Mouse (Mus musculus) retina, adult 2 months (tissue): ENCODE results near the gene Atat1.
"Not testable (repeated sequence)": the region's sequence is repeated elsewhere in the genome, so short reads cannot be mapped to it uniquely, and the experiment has no call there.

ENCODE experiments used
- DNase-seq: peaks from one replicate; pipeline ENCODE4 v3.0.0-alpha.2; 2012; ENCODE audit warnings: low read depth, low spot score

Atat1 gene

DNA sequence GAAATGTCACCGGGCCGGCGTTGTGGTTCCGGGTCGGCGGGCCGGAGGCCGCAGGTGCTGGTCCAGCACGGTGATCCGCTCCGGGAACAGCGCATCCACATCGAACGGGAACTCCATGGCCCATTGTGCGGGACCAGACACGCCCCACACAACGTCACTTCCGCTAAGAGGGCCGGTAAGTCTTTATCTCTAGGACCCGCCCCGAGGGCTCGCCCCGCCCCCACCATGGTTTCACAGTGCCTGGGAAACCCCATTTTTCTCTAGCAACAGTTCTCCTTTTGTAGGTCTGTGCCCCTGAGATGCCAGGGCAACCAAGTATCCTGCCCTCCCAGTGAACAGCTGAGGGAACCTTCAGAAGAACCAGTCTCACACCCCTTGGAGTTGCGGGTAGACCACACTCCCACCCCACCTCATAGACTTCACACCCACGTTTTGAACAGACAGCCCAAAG lies at the start of gene Atat1:
Atat1 (minus strand) TSS at position 157 of the 451 bp plus-strand sequence.
- peak; percentile 78 for DNase-seq

DNA sequence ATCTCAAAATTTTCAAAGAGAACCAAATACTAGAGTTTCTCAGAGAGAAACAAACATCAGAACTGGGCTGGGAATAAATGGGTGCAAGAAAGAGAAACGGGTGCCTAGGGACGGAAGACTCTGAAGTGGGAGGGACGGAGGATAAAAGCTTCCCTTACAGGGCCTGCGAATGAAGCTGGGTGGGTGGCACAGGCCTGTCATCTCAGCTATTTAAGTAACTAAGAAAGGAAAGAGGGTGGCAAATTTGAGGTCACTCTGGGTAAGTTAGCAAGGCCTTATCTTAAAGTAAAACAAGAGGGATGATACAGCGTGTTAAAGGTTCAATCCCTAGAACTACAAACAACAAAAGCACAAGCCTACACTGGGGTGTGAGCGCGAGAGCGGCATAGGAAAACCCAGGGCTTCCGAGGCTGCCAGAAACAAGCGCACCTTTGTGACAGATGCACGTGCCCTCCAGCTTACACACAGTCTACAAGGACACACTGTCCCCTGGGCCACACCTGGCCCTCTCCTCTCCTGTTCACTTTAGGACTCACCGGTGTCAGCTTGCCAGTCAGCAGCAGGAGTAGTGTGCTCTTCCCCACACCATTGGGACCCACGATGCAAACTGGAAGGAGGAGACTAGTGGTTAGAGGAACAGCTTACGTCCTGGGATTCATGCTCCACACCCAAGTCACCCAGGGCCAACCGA lies 48.8 kb upstream of the Atat1 start:
- no peak for DNase-seq

DNA sequence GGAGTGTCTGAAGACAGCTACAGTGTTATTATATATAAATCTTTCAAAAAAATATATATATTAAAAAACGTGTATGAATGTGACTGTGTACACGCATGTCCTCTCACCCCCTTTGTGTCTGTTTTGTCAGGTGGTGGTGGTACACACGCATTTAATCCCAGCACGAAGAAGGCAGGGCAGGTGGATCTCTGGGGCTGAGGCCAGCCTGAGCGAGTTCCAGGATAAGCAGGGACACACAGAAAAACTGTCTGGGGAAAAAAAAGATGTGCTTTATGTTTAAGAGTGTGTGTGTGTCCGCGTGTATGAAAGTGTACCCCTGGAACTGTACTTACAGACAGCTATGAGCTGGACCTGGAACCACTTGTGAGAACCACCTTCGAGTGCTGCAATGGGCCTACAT lies 44.8 kb upstream of the Atat1 start:
- no peak for DNase-seq

DNA sequence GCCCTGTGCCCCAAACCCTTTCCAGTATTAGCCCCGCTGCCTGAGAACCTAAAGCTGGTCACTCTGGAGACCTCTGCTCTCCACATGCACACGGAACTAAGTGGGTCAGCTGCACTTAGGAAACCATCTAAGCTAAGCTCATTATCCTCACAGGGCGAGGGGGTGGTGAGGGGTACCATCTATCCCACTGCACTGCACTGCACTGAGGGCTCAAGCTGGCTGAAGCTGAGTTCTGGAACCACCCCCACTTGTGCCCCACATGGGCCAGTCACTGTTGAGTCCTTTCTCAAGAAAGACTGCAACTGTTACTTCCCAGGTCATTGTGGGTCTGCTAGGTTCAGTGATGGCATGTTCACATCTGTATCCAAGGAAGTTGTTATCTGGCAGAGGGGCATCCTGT lies 42.7 kb upstream of the Atat1 start:
- not testable (repeated sequence) for DNase-seq

DNA sequence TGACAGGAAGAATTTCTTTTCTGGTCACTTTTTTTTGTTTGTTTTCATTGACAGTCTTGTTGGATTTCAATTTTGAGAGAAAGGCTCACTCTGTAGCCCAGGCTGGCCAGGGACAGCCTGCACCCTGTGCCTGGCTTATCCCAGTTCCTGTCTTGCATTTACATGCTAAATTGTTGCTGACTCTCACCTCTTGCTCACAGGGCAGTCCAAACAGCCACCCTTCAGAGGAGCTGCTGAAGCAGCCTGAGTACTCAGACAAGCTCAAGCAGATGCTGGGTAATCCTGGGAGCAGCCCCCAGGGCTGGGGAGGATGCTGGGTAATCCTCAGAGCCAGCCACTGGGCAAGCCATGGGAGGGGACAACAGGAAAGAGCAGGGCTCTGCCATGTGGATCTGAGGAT lies 41.1 kb upstream of the Atat1 start:
- not testable (repeated sequence) for DNase-seq

DNA sequence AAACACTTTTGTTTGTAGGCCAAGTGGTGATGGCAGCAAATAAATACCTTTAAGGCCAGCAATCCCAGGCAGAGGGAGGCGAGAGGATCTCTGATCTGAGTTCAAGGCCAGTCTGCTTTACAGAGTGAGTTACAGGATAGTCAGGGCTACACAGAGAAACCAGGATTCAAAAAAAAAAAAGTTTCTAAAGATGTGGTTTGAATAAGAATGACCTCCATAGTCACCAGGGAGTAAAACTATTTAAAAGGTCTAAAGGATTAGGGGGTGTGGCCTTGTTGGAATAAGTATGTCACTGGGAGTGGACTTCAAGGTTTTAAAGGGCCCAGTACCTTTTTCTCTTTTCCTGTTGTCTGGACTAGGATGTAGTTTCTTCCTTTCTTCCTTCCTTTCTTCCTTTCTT lies 30.1 kb upstream of the Atat1 start:
- no peak for DNase-seq

DNA sequence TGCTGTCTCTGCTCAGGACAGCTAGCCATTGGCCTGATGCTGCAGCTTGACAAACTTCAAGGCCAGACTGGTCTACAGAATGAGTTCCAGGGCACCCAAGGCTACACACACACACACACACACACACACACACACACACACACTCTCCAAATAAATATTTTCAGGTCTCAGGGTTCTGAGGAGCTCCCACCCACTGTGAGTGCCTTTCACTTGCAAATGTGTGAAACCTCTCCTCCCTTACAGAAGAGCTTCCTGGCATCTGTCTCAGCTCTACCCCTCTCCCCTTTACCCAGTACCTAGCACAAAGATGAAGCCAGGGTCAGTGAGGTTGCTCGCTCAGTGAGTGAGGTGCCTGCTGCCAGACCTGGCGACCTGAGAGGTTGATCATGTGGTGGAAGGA lies 29.2 kb upstream of the Atat1 start:
- DNase-seq = no peak

DNA sequence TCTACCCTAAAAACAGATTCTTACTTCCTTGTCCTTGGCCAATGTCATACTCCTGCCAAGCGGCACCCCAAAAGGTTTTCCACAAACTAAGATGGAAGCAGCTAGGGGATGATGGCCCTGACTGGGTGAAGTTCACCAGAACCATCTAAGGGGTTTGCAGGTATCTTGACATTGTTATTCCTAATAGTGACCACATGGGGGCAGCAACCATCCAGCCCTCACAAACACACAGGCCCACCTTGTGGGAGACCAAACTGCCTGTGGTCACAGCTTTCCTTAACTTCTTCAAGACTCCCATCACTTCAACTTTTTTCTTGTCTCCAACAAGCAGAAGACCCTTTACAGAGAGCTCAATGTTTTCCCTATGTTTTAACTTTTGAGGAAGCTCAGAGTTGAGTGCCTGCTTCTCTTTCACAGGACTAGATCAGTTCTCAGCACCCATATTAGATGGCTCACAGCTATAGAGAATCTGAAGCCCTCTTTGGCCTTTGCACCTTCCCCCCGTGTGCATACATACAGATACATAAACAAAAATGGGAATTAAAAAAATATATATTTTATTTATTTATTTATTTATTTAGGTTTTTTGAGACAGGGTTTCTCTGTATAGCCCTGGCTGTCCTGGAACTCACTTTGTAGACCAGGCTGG lies 27.9 kb upstream of the Atat1 start:
- DNase-seq = no peak

DNA sequence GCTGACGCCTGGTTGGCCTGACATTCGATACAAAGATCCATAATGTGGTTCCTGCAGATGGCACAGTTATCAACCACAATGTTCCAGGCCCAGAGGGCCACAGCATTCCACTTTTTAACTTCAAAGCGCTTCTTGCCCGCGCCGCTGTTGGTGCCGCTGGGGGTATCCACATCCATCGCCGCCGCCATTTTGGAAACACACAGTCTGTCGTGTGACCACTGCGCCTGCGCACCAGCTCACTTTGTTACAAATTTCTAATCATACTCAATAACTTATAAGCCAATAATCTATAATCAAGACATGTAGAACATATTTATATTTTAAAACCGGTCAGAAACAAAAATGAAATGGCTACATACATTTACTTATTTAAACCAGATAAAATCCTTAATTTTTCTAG lies 25.9 kb upstream of the Atat1 start:
- not testable (repeated sequence) for DNase-seq

DNA sequence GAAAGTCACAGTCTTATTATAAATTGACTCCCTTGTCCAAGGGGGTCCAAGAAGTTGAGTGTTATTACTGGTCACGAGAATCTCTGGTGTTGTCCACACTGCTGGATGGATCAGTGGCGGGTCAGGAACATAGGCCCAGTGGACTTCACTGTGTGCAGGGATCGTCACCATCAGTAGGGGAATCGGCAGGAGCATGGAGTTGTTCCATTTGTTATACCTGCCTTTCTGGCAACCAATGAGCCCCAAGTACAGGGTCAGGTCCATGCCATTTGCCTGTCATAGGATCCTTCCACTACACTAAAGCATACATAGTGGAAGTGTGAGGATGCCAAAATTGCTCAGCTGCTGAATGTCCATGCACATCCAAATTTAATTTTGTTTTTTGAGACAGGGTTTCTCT lies 22.7 kb upstream of the Atat1 start:
- no peak for DNase-seq

DNA sequence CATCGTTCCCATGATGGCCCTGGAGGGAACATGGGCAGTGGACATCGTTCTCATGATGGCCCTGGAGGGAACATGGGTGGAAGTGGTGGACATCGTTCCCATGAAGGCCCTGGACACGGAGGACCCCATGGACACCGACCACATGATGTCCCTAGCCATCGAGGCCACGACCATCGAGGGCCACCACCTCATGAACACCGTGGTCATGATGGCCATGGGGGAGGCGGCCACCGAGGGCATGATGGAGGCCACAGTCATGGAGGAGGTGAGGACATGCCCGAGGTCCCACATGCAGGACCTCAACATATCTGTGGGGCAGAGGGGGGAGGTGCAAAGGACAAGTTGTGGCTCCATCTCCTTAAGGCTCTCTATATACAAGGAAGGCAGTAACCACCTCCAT lies 20.8 kb upstream of the Atat1 start:
- DNase-seq = no peak

DNA sequence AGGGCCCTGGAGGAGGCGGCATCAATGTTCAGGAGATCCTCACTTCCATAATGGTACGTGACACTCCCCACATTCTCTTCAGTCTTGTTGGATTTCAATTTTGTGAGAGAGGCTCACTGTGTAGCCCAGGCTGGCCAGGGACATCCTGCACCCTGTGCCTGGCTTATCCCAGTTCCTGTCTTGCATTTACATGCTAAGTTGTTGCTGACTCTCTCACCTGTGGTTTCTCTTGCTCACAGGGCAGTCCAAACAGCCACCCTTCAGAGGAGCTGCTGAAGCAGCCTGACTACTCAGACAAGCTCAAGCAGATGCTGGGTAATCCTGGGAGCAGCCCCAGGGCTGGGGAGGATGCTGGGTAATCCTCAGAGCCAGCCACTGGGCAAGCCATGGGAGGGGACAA lies 19.7 kb upstream of the Atat1 start:
- DNase-seq = no peak

DNA sequence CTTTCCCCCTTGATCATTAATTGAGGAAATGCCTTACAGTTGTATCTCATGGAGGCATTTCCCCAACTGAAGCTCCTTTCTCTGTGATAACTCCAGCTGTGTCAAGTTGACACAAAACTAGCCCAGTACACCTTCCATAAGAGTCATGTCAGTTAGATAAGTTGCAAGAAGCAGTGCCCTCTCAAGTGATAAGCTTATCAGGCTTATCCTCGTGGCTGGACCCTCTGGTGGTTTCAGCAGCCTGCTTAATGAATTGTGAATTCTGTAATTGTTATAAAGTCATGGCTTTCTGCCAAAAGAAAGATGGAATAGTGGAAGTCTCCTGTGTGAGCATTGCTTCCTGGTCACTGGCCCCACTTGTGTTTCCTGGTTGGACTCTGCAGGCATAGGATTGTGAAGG lies 17.6 kb upstream of the Atat1 start:
- no peak for DNase-seq

DNA sequence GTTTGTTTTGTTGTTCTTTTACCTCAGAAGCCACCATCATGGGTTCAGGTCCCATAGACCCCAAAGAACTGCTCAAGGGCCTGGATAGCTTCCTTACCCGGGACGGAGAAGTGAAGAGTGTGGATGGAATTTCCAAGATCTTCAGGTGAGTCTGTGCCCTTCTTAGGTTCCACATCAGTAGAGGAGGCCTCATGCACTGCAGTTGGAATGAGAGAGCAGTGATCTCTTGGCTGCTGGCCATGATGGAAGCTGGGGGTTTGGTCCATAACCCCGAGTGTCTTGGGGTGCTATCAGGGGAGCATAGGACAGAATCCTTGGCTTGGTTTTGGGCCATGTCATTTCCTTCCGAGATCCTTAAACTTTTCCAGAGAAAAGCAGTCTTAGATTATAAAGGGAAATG lies 13.4 kb upstream of the Atat1 start:
- DNase-seq = no peak

DNA sequence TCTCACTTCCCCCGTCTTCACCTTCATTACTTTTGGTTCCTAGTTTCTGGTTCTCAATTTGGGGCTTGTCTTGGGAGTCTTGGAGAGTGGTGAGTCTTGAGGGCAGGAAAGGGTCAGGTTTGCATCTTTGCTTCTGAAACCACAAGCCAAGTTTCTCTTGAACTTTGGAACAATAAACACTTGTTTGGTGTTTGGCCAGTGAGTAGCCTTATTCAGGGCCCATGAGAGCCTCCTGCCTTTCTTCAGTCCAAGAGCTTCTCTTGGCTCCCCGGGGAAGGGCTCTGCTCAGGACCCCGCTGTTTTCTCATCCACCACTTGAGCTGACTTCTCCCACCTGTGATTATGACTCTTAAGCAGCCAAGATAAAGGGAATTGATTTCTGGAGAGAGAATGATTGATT lies 12.7 kb upstream of the Atat1 start:
- no peak for DNase-seq

DNA sequence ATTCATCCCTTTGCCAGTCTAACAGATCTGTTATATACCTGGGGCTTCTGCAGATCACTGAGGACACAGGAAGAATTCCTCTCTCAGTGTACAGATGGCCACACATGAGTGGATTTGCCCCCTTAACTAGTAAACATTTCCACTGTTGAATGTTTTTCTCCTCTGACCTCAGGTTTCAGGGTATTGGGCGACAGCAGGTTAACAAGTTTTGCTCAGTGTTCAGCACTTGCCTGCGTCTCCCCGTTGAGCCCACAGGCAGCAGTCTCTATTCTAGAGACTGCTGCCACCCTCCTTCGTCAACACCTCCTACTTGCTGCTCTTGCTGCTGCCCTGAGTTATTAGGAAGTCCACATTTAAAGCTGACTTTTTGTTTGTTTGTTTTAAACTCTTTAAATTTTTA lies 11.8 kb upstream of the Atat1 start:
- DNase-seq = no peak

DNA sequence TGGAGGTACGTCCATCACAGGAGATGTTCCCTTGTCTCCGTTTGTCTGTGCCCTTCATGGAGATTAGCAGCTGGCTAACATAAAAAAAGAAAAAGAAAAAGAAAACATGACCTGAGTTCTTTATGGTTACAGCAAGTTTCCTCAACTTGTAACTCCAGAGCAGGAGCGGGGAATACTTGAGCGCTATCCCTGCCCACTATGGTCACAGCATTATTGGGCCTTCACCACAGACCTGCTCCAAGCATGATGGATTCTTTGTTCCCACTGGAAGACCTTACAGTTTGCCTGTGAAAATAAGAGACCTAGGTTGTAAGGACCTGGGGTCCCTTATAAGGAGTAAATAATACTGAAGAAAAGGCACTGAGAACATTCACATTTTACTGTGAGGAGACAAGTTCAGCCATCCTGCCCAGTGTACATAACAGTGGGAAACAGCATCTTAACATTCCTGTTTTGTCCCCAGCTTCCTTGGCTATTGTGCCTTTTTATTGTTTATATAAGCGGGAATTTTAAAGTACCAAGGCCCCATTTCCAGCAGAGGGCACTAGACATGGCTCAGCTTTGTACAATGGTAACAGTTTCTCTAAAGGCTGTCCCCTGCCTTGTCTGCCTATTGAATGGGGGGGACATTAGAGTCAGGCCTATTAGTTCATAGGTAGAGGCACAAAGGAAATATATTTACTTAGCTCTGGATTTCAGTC lies 11.1 kb upstream of the Atat1 start:
- DNase-seq = no peak

DNA sequence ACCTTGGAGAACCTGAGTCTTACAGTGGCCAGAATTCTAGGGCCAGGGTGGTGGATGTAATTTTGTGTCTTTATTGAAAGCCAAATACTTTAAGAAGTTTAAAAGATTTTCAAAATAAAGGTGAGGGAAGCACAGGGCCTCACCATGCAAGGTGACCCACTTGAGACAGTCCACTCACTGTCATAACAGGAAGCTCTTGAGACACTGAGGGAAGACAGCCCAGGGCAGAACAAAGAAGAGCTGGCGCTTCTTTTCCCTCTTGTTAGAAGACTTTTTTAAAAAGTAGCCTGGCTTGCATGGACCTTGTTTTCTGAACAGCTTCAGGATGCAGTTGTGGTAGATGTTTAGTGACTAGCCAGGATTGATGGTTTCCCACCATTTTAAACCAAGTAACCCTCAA lies 10.5 kb upstream of the Atat1 start:
- DNase-seq = no peak

DNA sequence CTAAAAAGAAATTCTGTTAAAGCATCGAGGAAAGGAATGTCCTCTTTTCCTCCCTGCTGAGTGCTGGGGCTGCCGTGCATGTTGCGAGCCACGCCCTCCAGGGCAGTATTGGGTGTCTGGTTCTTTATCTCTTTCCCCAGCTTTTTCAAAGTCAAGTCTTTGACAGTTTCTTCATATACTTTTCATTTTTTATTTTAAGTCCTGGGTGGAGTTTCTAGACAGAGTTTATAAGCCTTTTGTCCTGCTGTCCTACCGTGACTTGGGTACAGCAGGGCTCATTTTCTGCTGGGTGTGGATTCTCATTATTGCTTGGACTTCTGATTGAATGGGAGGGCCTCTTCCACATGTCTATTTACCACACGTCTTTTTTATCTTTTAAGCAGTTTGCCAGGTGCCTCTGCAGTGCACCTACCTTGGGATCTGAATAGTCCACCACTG lies 10.0 kb upstream of the Atat1 start:
- DNase-seq = no peak

DNA sequence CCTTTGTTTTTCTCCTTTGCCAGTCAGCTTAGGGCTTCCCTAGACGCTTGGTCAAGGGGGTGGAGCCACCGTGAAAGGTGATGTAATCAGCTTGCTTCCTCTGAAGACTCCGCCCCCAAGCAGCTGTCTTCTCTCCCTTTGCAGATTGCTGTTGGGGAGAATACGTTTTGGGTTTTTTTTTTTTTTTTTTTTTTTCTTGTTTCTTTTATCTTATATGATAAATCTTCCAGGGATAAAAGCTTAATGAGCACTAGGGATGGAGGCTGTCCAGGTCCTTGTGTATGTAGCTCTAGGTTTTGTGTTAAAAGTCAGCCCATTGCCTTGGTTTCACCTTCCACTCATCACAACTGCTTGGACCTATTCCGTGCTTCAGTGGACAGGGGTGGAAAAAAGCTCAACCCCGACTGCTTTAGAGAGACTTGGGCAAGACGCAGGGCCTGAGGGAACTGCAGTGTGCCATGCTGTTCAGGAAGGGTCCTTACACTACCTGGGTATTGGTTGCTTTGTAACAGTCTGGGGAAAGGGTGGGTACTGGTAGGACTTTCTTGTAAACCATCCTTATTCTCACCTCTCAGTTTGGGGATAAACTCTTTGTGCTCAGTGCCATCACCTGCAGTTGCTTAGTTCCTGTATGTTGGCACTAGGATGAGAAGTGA lies 9.3 kb upstream of the Atat1 start:
- peak; percentile 92 for DNase-seq

DNA sequence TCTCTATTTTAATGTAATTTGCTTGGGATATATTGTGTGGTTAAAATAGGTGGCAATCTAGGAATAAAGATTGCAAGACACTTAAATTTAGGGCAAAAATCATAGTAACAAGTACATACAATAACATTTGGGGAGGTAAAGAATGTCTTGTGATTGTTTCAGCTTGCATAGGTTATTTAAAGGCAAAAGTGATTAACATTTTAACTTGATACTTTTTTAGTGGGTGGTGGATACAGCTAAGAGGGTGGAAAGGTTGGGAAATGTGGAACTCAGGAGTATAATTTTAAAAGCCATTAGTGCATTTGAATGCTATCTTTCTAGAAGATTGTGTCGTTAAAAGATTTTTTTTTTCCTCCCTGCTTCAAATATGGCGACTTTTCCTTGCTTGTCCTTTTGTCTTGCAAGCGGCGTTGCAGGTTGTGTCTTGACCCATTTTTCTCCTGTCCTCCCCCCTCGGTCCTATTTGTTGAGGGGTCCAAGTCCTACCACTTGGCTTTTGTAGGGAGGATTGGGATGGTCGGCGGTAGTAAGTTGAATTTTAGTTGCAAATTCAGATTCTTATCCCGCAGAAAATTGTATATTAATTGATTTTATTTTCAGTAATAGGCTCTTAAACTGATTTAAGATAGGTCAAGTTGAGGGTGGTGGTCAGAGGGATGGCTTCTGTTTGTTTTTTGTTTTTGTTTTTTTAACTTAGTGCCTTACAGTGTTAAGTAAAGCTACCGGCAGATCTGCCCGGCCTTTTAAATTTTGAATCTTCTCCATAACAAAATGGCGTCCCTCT lies 8.6 kb upstream of the Atat1 start:
- DNase-seq = no peak
